Mouse (Mus musculus): Measurements from ENCODE around the gene 1600002K03Rik.

GRCm38 (mm10) chr10:80208841-80209371 lies 36.2 kb downstream of the 1600002K03Rik start:
- TF ChIP-seq CTCF (conservative IDR thresholded peaks at IDR 0.05; ENCODE audit: low read length) = no peak
- TF ChIP-seq NANOG (IDR thresholded peaks at IDR 0.05; ENCODE audit: borderline replicate concordance, low read length) = no peak
